Mouse (Mus musculus) kidney, embryonic 14.5 days (tissue): ENCODE measurements around the gene Cspg4. TPM values are rescaled to one million over a fixed set of nuclear protein-coding genes. Genes with fewer than 3 reads are reported as not detected.

Source experiments
- ATAC-seq: fragments of 200-750 bp; cut with Nextera tagmentation; 2 replicates; pipeline ENCODE4 v1.8.0; 2017; ENCODE audit warnings: moderate number of reproducible peaks, mild to moderate bottlenecking, moderate TSS enrichment, moderate library complexity; ENCODE audit not compliant: low FRiP score, low TSS enrichment
- H3K27ac ChIP-seq: fragments of 300-500 bp; sonication (generic); 2 replicates; pipeline ENCODE4 v1.5.1; 2014; ENCODE audit warnings: low read depth, mild to moderate bottlenecking, low read length, moderate library complexity, mixed read lengths
- H3K27me3 ChIP-seq: fragments of 300-500 bp; sonication (generic); 2 replicates; pipeline ENCODE4 v1.6.1; 2014; ENCODE audit warnings: mild to moderate bottlenecking, low read length; ENCODE audit not compliant: control insufficient read depth, insufficient read depth
- H3K36me3 ChIP-seq: fragments of 300-500 bp; sonication (generic); 2 replicates; pipeline ENCODE4 v1.6.1; 2014; ENCODE audit warnings: low read length, mixed read lengths; ENCODE audit not compliant: control insufficient read depth, insufficient read depth
- H3K4me1 ChIP-seq: fragments of 300-500 bp; sonication (generic); 2 replicates; pipeline ENCODE4 v1.6.1; 2014; ENCODE audit warnings: low read length, mixed read lengths; ENCODE audit not compliant: control insufficient read depth, insufficient read depth
- H3K4me2 ChIP-seq: fragments of 300-500 bp; sonication (generic); replicated peaks from 2 replicates; pipeline ENCODE4 v1.6.1; 2014; ENCODE audit warnings: low read depth, mild to moderate bottlenecking, low read length
- H3K4me3 ChIP-seq: fragments of 300-500 bp; sonication (generic); 2 replicates; pipeline ENCODE4 v1.5.1; 2014; ENCODE audit warnings: mild to moderate bottlenecking, low read length
- H3K9ac ChIP-seq: fragments of 300-500 bp; sonication (generic); 2 replicates; pipeline ENCODE4 v1.6.1; 2014; ENCODE audit warnings: low read depth, mild to moderate bottlenecking, low read length, moderate library complexity
- H3K9me3 ChIP-seq: fragments of 300-500 bp; sonication (generic); 2 replicates; pipeline ENCODE4 v1.6.1; 2016; ENCODE audit warnings: low read length; ENCODE audit not compliant: control insufficient read depth
- WGBS: fragments of 180-500 bp; shearing (Covaris S2); extraction: QIAGEN DNeasy Blood & Tissue Kit; methylation state at CpG from one replicate; pipeline ENCODE4 v1.1.7; 2014; 5-methylcytosine and 5-hydroxymethylcytosine counted together
- polyA plus RNA-seq: library from polyadenylated mRNA; unstranded; fragments of >200 nt; fragmentation: Nextera tagmentation; extraction: Ambion mirVana; gene quantifications from 2 replicates; pipeline ENCODE4 v1.2.1, GENCODE M21; 2014

Gene Cspg4
- polyA plus RNA-seq, 1 experiment from 2014 or later = 19.2 TPM

GRCm38 (mm10) chr9:56922746-56923145, 57.9 kb downstream of the Cspg4 start:
- H3K9me3 ChIP-seq = peaks cover 5% of the 10 kb centered on the region; the same call in 1 of the 2 replicates
- no peak overlapping the region for H3K27ac ChIP-seq
- no peak for ATAC-seq
- peak overlapping the region; percentile 71; the same call in 1 of the 2 replicates for H3K4me2 ChIP-seq
- WGBS = 89% methylated on average over 4 of the region's 4 CpGs
- H3K27me3 ChIP-seq = no peaks in the 10 kb centered on the region
- 0 out of 2 replicates have a peak overlapping the region, but pooled peaks have one; percentile 31 for H3K9ac ChIP-seq
- H3K36me3 ChIP-seq = peaks cover 38% of the 10 kb centered on the region
- H3K4me3 ChIP-seq = no peak overlapping the region
- peaks cover 40% of the 10 kb centered on the region for H3K4me1 ChIP-seq

DNA sequence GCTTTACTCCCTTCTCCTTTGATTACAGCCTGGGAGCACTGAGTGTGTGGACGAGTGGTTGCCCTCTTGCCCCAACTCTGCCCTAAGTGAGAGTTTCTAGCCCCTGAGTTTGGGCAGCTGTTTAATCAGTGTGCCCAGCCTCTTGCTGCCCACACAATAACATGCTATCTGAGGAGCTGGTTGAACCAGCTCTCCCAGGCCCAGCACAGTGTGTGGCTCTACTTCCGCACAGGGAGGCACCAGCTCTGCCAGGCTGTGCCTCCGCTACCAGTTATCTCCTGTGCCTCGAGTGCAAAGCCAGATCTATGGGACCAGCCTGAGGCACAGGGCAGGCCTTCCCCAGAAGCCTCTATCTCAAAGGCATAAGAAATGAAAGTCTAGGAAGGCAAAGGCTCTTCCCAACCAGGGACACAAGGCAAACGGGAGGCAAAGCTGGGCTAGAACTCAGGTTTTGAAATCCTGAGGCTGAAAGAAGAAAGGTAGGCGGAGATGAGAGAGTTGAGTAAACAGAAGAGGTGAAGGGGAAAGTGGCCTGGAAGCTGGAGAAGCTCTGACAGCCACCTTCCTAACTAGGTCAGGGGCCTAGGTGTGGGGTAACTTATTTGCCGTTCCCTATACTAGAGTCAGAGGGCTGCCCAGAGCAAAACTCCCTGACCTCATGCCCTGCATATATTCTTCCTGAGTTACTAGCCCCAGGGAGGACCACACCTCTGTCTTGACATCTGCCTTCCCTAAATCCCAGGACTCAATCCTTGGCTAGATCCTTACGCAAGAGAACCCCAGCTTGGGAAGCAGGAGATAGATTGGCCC, 59.2 kb downstream of the Cspg4 start:
- peaks cover 25% of the 10 kb centered on the region; the same call in 1 of the 2 replicates for H3K36me3 ChIP-seq
- 50% methylated on average over 8 of the region's 8 CpGs for WGBS
- H3K4me2 ChIP-seq = peak overlapping the region; percentile 71
- no peaks in the 10 kb centered on the region for H3K27me3 ChIP-seq
- H3K4me3 ChIP-seq = peak overlapping the region; percentile 20
- H3K9ac ChIP-seq = peak overlapping the region; percentile 31
- H3K9me3 ChIP-seq = peaks cover 5% of the 10 kb centered on the region; the same call in 1 of the 2 replicates
- ATAC-seq = no peak
- H3K27ac ChIP-seq = peak overlapping the region; percentile 17; the same call in 1 of the 2 replicates
- peaks cover 40% of the 10 kb centered on the region for H3K4me1 ChIP-seq

DNA sequence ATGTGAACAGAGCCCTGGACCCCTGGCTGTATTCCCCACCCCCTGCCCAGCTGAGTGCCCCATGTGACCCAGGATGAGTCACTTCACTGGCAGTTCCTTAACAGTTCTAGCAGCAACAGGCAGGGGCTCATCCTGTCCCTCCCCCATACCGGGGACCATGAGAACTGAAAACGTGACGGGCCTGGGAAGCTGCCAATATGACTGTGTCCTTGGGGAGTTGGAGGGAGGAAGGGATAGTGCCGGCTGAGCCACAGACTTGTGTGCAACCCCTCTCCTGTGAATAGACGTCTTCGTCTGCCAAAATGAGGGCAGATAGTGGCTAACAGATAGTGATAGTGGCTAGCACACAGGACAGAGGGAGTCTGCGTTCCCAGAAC, 59.8 kb downstream of the Cspg4 start:
- ATAC-seq = no peak; the same call in 1 of the 2 replicates
- peak overlapping the region; percentile 31; the same call in 1 of the 2 replicates for H3K9ac ChIP-seq
- WGBS = 18% methylated on average over 7 of the region's 7 CpGs
- H3K27me3 ChIP-seq = no peaks in the 10 kb centered on the region
- peaks cover 40% of the 10 kb centered on the region for H3K4me1 ChIP-seq
- H3K36me3 ChIP-seq = peaks cover 19% of the 10 kb centered on the region; the same call in 1 of the 2 replicates
- peak overlapping the region; percentile 71 for H3K4me2 ChIP-seq
- no peak overlapping the region for H3K27ac ChIP-seq
- peak overlapping the region; percentile 20 for H3K4me3 ChIP-seq
- H3K9me3 ChIP-seq = peaks cover 5% of the 10 kb centered on the region; the same call in 1 of the 2 replicates

DNA sequence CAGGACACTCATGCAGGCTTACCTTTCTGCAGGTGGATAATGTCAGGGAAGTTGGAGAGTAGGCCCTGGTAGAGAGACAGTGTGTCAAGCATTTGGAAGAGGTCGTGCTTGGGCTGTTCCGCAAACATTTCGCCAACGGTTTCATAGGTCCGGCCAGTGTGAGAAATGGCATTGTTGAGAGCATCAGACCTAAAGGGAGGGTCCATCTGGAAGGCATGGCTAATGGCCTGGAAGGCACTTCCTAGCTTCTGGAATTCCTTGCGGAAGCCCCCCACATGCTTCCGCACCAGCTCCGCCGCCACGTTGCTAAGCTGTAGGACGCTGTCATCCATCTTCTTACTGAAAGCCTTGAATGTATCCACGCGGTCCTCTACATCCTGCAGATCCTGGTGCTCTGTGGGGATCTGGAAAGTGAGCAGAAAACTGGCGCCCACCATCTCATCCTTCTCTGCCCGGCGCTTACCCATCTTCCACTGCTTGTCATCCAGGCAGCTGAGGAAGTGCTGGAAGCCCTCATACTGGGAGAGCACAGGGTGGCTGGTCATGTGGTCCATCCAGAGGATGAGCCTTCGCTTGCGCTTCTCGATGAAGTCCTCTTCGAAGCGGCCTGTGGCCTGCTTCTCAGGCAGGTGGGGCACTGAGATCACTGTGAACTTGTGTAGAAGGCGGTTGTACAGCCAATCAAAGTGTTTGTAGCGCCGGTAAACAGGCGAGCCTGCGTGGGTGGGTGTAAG, 60.6 kb downstream of the Cspg4 start:
- peak overlapping the region; percentile 31; the same call in 1 of the 2 replicates for H3K9ac ChIP-seq
- no peak for ATAC-seq
- H3K4me2 ChIP-seq = peak overlapping the region; percentile 71
- H3K36me3 ChIP-seq = peaks cover 17% of the 10 kb centered on the region; the same call in 1 of the 2 replicates
- H3K27ac ChIP-seq = no peak overlapping the region
- no peaks in the 10 kb centered on the region for H3K27me3 ChIP-seq
- WGBS = 83% methylated on average over 26 of the region's 26 CpGs
- H3K4me3 ChIP-seq = peak overlapping the region; percentile 20
- peaks cover 5% of the 10 kb centered on the region; the same call in 1 of the 2 replicates for H3K9me3 ChIP-seq
- peaks cover 40% of the 10 kb centered on the region for H3K4me1 ChIP-seq

DNA sequence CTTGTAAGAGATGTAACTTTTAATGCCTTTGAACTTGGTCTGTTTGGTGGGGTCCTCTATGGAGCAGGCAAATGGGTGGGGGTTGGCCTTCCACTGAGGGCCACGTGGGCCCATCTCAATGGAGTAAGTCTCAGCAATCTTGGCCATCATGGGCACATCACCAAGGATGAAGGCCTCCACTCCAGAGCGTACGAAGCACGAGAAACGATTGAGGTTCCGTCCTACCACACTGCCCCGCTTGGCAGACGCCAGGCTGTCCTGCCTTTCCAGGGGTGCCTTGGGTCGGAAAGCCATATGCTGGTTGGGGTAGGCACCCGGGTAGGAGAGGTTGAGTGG, 61.2 kb downstream of the Cspg4 start:
- peaks cover 17% of the 10 kb centered on the region; the same call in 1 of the 2 replicates for H3K36me3 ChIP-seq
- no peak overlapping the region for H3K27ac ChIP-seq
- peaks cover 40% of the 10 kb centered on the region for H3K4me1 ChIP-seq
- H3K27me3 ChIP-seq = no peaks in the 10 kb centered on the region
- peak overlapping the region; percentile 20; the same call in 1 of the 2 replicates for H3K4me3 ChIP-seq
- no peak overlapping the region for H3K9ac ChIP-seq
- H3K9me3 ChIP-seq = peaks cover 5% of the 10 kb centered on the region; the same call in 1 of the 2 replicates
- no peak for ATAC-seq
- WGBS = 92% methylated on average over 10 of the region's 10 CpGs
- peak overlapping the region; percentile 71; the same call in 1 of the 2 replicates for H3K4me2 ChIP-seq

GRCm38 (mm10) chr9:56926387-56926786, 61.6 kb downstream of the Cspg4 start:
- Histone ChIP-seq H3K36me3 (peaks cover 16% of the 10 kb centered on the region; the same call in 1 of the 2 replicates), H3K9ac (0 out of 2 replicates have a peak overlapping the region, but pooled peaks have one; percentile 64), H3K27ac (no peak overlapping the region; the same call in 1 of the 2 replicates), H3K4me2 (peak overlapping the region; percentile 71), H3K4me3 (peak overlapping the region; percentile 44; the same call in 1 of the 2 replicates), H3K27me3 (no peaks in the 10 kb centered on the region), H3K4me1 (peaks cover 40% of the 10 kb centered on the region), H3K9me3 (peaks cover 4% of the 10 kb centered on the region; the same call in 1 of the 2 replicates)
- 88% methylated on average over 10 of the region's 10 CpGs for WGBS
- no peak for ATAC-seq

- H3K36me3 ChIP-seq = peaks cover 7% of the 10 kb centered on the region; the same call in 1 of the 2 replicates
- ATAC-seq = peak; percentile 33
- H3K4me1 ChIP-seq = peaks cover 40% of the 10 kb centered on the region
Measured at GRCm38 (mm10) chr9:56927191-56928012, 62.6 kb downstream of the Cspg4 start.

More at GRCm38 (mm10) chr9:56927191-56928012, 62.6 kb downstream of the Cspg4 start:
- Histone ChIP-seq H3K9me3 (no peaks in the 10 kb centered on the region), H3K4me2 (peak overlapping the region; percentile 71), H3K9ac (peak overlapping the region; percentile 64), H3K4me3 (peak overlapping the region; percentile 44), H3K27ac (peak overlapping the region; percentile 87), H3K27me3 (no peaks in the 10 kb centered on the region)
- under 1% methylated on average over 35 of the region's 35 CpGs for WGBS
